Mouse (Mus musculus) olfactory bulb, adult 2 months (tissue): ENCODE measurements around the gene Hs6st3.

Source experiments
- CTCF ChIP-seq: fragments of 200-500 bp; IDR thresholded peaks from 2 replicates; pipeline ENCODE4 v1.5.1; 2012; ENCODE audit warnings: low read depth, mild to moderate bottlenecking, low read length, moderate library complexity; ENCODE audit not compliant: insufficient read depth
- POLR2A ChIP-seq: fragments of 200-500 bp; IDR thresholded peaks from 2 replicates; pipeline ENCODE4 v1.6.1; 2012; ENCODE audit warnings: mild to moderate bottlenecking, low read depth, low read length, moderate library complexity; ENCODE audit not compliant: insufficient read depth

DNA sequence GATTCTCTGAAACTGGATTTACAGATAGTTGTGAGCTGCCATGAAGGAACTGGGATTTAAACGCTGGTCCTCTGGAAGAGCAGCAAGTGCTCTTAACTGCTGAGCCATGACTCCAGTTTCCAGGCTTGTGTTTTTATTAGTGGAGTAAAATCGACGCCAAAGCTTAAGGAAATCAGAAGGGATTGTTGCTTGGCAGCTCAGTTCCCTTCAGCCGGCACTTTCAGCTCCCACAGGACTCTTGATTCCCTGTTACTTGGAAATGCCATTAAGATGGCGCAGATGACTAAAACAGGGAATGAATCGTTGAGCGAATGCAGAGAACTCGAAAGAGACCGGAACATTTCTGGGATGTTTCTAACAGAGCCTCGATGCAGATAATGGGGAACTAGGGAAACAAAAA, 112.2 kb downstream of the Hs6st3 start:
- no peak for TF ChIP-seq CTCF
- no peak for TF ChIP-seq POLR2A
